Mouse (Mus musculus) stomach, postnatal 0 days (tissue): ENCODE results near the gene Stk35.

Experiments
- CTCF ChIP-seq: IDR thresholded peaks from 2 replicates; pipeline ENCODE4 v1.5.1; 2016; ENCODE audit warnings: antibody characterized with exemption, low read depth, mild to moderate bottlenecking, moderate library complexity
- EP300 ChIP-seq: optimal IDR thresholded peaks from 2 replicates; pipeline ENCODE3; 2016; ENCODE audit warnings: antibody characterized with exemption

GRCm38 (mm10) chr2:129824254-129824653 is 23.9 kb downstream of the Stk35 start:
- TF ChIP-seq CTCF (no peak), EP300 (no peak)
